Mouse (Mus musculus) kidney, embryonic 15.5 days (tissue): ENCODE measurements at regions not wholly inside any gene's neighbourhood (a gene's known extent, or its start where the extent isn't known, plus 50 kb on each side); places are given as distances from the start of the nearest gene placed in this dataset.
A peak's percentile ranks its signal among the peaks of the same experiment; 100 is the strongest.

Experiments
- ATAC-seq: fragments of 200-750 bp; cut with Nextera tagmentation; replicated peaks from 2 replicates; pipeline ENCODE4 v1.8.0; 2017; ENCODE audit warnings: moderate TSS enrichment; ENCODE audit not compliant: low FRiP score
- H3K27ac ChIP-seq: fragments of 300-500 bp; sonication (generic); 2 replicates; pipeline ENCODE4 v1.5.1; 2015; ENCODE audit warnings: mild to moderate bottlenecking, inconsistent platforms
- H3K27me3 ChIP-seq: fragments of 300-500 bp; sonication (generic); 2 replicates; pipeline ENCODE4 v1.6.1; 2015; ENCODE audit warnings: inconsistent platforms
- H3K36me3 ChIP-seq: fragments of 300-500 bp; sonication (generic); 2 replicates; pipeline ENCODE4 v1.6.1; 2015; ENCODE audit warnings: inconsistent platforms
- H3K4me1 ChIP-seq: fragments of 300-500 bp; sonication (generic); 2 replicates; pipeline ENCODE4 v1.6.1; 2015; ENCODE audit warnings: inconsistent platforms
- H3K4me2 ChIP-seq: fragments of 300-500 bp; sonication (generic); 2 replicates; pipeline ENCODE4 v1.6.1; 2015; ENCODE audit warnings: moderate library complexity, mild to moderate bottlenecking, inconsistent platforms
- H3K4me3 ChIP-seq: fragments of 300-500 bp; sonication (generic); replicated peaks from 2 replicates; pipeline ENCODE4 v1.5.1; 2015; ENCODE audit warnings: mild to moderate bottlenecking, inconsistent platforms
- H3K9ac ChIP-seq: fragments of 300-500 bp; sonication (generic); 2 replicates; pipeline ENCODE4 v1.6.1; 2015; ENCODE audit warnings: mild to moderate bottlenecking, inconsistent platforms
- H3K9me3 ChIP-seq: fragments of 300-500 bp; sonication (generic); replicated peaks from 2 replicates; pipeline ENCODE4 v1.6.1; 2016; ENCODE audit warnings: inconsistent platforms
- whole genome bisulfite sequencing: fragments of 180-500 bp; shearing (Covaris S2); methylation state at CpG from one replicate; pipeline ENCODE4 v1.1.7; 2015; ENCODE audit warnings: mixed read lengths; 5-methylcytosine and 5-hydroxymethylcytosine counted together

DNA sequence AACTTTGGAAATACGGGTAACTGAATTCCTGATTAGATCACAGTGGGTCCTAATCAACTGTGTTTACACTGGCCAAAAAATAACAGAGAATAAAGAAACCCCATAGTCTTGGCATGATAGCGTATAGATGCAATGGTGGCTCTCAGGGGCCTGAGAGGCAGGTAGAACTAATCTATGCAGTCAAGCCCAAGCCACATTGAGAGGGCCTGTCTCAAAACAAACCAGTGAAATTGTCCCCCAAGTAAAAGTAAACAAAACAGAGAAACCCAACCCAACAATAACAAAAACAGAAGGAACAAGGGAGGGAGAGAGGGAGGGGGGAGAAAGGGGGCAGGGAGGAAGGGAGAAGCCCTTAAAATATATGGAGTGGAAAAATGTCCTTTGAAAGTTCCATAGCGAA is 422.2 kb downstream of the Gja1 start:
- ATAC-seq: peak; percentile 80
- H3K9me3 ChIP-seq: no peaks in the 10 kb centered on the region
- no peaks in the 10 kb centered on the region for H3K36me3 ChIP-seq
- H3K4me2 ChIP-seq: no peak overlapping the region
- WGBS: 42% methylated on average over 3 of the region's 3 CpGs
- no peak overlapping the region for H3K4me3 ChIP-seq
- H3K27ac ChIP-seq: no peak overlapping the region
- no peak overlapping the region for H3K9ac ChIP-seq
- peaks cover 14% of the 10 kb centered on the region for H3K4me1 ChIP-seq
- H3K27me3 ChIP-seq: no peaks in the 10 kb centered on the region

DNA sequence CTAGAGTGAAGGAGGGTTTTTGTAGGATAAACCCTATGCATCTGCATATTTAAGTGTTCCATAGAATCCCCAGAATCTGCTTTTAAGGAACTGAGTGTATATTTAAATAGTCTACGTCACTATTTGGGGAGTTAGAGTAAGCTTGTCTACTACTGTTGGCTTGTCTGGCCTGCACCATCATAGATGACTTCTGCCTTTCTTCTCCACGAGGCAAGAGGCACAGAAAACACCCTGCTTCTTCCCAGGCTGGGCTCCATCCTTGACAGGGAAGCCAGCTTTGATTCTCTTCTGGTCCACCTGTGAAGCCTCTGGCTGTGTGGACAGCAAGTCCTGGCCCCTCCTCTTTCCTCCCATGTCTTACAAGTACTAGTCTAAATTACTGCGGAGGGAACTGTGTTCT is 422.6 kb downstream of the Gja1 start:
- ATAC-seq: peak; percentile 66
- Histone ChIP-seq H3K36me3 (no peaks in the 10 kb centered on the region), H3K9me3 (no peaks in the 10 kb centered on the region), H3K27me3 (no peaks in the 10 kb centered on the region), H3K4me1 (peaks cover 14% of the 10 kb centered on the region), H3K9ac (no peak overlapping the region), H3K4me2 (no peak overlapping the region), H3K4me3 (no peak overlapping the region), H3K27ac (no peak overlapping the region)
- WGBS: 34% methylated on average over 3 of the region's 3 CpGs

DNA sequence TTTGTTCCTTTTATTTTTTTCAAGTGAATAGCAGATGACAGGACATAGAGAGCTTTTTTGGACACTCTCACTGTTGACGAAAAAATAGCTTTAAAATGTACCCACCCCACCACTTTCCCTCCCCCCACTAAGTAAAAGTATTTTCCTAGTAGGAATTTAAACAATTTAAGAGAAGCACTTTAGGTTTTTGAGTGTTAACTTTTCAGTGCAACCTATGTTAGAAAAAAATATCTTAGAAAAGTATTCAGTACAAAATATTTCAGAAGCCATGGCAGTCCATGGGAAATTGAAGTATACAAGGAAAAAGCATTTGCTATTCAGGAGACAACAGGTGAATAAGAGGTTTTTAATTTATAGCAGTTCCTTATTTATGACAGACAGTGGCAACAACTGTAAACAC is 431.9 kb downstream of the Gja1 start:
- no peak overlapping the region for H3K27ac ChIP-seq
- 78% methylated on average over 1 of the region's 1 CpGs for WGBS
- no peaks in the 10 kb centered on the region for H3K27me3 ChIP-seq
- no peaks in the 10 kb centered on the region for H3K9me3 ChIP-seq
- H3K36me3 ChIP-seq: no peaks in the 10 kb centered on the region
- H3K4me2 ChIP-seq: no peak overlapping the region
- ATAC-seq: no peak
- H3K4me3 ChIP-seq: no peak overlapping the region
- no peak overlapping the region for H3K9ac ChIP-seq
- H3K4me1 ChIP-seq: no peaks in the 10 kb centered on the region

DNA sequence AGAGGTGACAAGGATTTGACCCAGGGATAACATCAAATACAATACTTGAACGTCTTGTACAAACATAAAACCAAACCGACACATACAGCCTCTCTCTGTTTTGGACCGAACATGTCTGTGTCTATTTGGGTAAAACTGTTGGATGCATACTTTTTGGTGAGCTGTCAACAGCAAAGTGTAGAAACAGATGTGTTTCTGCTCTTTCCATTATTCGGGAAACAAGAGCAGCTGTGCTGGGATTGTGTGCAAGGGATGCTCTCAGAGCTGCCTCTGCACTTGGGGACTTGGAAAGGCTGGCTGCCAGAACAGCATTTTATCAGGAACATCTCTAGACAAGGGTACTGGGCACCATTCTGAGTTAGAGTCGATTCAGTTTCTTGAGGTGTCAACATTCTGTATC is 445.0 kb downstream of the Gja1 start:
- Histone ChIP-seq H3K4me3 (no peak overlapping the region), H3K4me1 (no peaks in the 10 kb centered on the region; the same call in 1 of the 2 replicates), H3K9ac (no peak overlapping the region), H3K27ac (0 out of 2 replicates have a peak overlapping the region, but pooled peaks have one; percentile 18), H3K27me3 (no peaks in the 10 kb centered on the region), H3K4me2 (no peak overlapping the region), H3K36me3 (no peaks in the 10 kb centered on the region), H3K9me3 (no peaks in the 10 kb centered on the region)
- WGBS: 52% methylated on average over 5 of the region's 5 CpGs
- ATAC-seq: no peak

DNA sequence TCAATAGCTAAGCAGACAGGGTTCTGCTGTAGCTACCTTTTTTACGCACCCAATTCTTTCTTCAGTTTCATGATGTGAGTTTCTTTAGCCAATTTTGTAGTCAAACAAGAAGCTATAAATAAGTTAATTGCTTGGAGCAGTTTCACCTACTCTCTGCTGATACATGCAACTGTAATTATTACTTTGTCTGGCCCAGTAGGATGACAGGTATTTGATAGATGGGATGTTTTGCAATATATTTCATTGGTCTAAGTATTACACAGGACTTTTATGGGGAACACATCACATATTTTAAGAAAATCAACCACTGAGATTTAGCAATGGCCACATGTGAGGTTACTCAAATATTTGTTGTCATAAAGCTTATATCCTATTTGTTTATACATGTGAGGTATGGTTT is 454.2 kb downstream of the Gja1 start:
- no peaks in the 10 kb centered on the region for H3K9me3 ChIP-seq
- H3K4me3 ChIP-seq: no peak overlapping the region
- 72% methylated on average over 1 of the region's 1 CpGs for WGBS
- no peak overlapping the region for H3K4me2 ChIP-seq
- no peaks in the 10 kb centered on the region for H3K27me3 ChIP-seq
- no peaks in the 10 kb centered on the region for H3K4me1 ChIP-seq
- H3K27ac ChIP-seq: no peak overlapping the region
- H3K9ac ChIP-seq: no peak overlapping the region
- no peaks in the 10 kb centered on the region for H3K36me3 ChIP-seq
- ATAC-seq: no peak

DNA sequence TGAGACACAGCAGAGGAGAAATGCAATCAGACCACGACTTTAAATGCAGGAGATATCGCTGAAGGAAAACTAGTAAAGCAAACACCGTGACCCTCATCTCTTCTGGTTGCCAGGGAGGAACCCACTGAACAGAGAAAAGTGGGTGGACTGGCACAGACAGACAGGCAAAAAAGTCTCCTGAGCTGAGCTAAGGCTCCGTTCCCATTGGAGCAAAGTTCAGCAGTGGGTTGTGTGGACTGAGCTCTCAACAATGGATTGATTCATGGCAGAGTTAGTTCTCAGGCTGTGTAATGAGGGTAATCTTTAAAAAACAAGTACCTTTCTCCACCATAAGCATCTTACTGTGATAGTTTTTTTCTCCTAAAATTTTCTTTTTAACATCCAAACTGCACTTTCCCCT is 454.8 kb downstream of the Gja1 start:
- H3K4me3 ChIP-seq: no peak overlapping the region
- no peak overlapping the region for H3K27ac ChIP-seq
- 77% methylated on average over 4 of the region's 4 CpGs for WGBS
- H3K9ac ChIP-seq: no peak overlapping the region
- no peaks in the 10 kb centered on the region for H3K27me3 ChIP-seq
- H3K36me3 ChIP-seq: no peaks in the 10 kb centered on the region
- 0 out of 2 replicates have a peak, but pooled peaks have one; percentile 36 for ATAC-seq
- H3K4me2 ChIP-seq: no peak overlapping the region
- H3K4me1 ChIP-seq: no peaks in the 10 kb centered on the region
- H3K9me3 ChIP-seq: no peaks in the 10 kb centered on the region

DNA sequence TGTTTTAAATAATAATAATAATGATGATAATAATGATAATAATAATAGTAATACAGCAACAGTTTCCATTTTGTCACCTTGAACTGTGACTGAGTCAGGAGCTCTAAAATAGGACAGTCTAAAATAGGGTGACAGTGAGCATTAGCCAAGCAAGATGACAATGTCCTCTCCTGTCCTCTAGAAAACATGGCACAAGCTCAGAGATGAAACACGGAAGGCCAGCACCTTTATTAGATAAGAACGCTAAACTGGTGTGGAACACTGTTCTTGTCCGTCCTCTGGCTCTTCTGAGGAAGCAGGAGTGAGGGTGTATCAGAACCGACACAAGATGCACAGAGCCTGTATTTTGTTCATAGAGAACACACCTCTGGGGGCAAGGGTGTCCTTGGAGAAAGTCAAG is 459.0 kb downstream of the Gja1 start:
- ATAC-seq: no peak
- Histone ChIP-seq H3K4me1 (no peaks in the 10 kb centered on the region), H3K27me3 (no peaks in the 10 kb centered on the region), H3K27ac (no peak overlapping the region), H3K9ac (no peak overlapping the region), H3K9me3 (no peaks in the 10 kb centered on the region), H3K36me3 (no peaks in the 10 kb centered on the region), H3K4me3 (no peak overlapping the region), H3K4me2 (no peak overlapping the region)
- 93% methylated on average over 4 of the region's 4 CpGs for WGBS

DNA sequence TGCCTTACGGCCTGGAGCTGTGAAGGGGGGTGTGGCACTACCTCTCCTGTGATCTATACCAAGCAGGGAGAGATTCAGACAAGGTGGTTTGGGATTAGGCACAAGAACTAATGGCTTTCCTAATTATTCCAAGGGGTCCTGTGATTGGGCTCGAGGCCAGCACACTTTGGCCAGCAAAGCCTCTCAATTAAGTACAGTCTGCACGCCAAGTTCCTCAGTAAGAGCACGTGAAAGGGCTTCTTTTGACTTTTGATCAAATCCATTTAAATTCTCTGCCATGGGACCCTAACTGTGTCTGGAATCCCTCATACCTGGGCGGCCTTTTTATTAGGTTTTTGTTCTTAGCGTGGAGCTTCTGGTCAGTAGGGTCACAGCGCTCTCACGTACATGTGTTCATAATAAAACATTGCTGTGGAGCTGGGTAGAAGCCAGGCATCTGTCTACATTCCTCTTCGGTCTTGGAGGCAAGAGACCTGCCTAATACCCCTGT is 461.9 kb downstream of the Gja1 start:
- WGBS: 56% methylated on average over 9 of the region's 9 CpGs
- no peaks in the 10 kb centered on the region for H3K27me3 ChIP-seq
- no peak overlapping the region for H3K4me3 ChIP-seq
- H3K4me1 ChIP-seq: no peaks in the 10 kb centered on the region
- no peak for ATAC-seq
- H3K4me2 ChIP-seq: no peak overlapping the region
- no peak overlapping the region for H3K27ac ChIP-seq
- H3K36me3 ChIP-seq: no peaks in the 10 kb centered on the region
- no peaks in the 10 kb centered on the region for H3K9me3 ChIP-seq
- no peak overlapping the region for H3K9ac ChIP-seq

DNA sequence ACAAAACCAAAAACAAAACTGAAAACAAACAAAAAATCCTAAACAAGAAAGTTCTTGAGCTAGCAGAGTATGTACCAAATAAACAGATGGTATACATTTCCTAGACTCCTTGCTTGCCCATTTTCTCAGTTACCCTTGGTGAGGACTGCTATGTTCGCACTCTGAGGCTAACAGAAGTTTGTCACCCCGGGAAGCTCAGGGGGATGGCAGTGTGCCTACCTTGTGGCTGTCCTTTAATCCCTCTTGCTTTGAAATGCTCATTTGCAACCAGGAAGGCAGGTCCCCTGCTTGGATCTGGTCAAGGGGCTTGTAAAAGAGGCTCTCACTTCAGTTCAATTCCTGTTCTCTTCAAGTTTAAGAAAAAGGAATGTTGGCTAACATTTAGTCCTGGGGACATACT is 462.4 kb downstream of the Gja1 start:
- no peaks in the 10 kb centered on the region for H3K4me1 ChIP-seq
- no peaks in the 10 kb centered on the region for H3K9me3 ChIP-seq
- WGBS: 47% methylated on average over 2 of the region's 2 CpGs

DNA sequence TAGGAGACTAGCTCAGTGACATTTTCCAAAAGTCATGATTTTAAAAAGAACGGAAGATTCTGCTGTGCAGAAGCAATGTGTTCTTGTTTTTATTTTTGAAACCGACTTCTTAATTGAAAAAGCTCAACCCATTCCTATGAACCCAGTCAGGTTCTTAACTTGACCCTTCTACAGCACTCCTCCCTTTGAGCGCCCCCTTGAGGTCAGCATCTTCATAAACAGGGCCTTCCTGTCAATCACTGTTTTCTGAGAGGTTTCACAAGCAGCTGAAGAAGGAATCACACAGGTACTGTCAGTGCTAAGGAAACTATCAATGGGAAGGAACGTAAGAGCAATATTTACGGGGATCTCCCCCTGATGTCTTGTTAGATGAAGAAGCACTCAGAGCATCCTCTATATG is 463.6 kb downstream of the Gja1 start:
- Histone ChIP-seq H3K4me1 (no peaks in the 10 kb centered on the region), H3K9ac (no peak overlapping the region), H3K4me2 (no peak overlapping the region), H3K9me3 (no peaks in the 10 kb centered on the region), H3K36me3 (no peaks in the 10 kb centered on the region), H3K27ac (no peak overlapping the region), H3K4me3 (no peak overlapping the region), H3K27me3 (no peaks in the 10 kb centered on the region)
- ATAC-seq: no peak
- WGBS: 74% methylated on average over 5 of the region's 5 CpGs

More for the DNA sequence above, 462.4 kb downstream of the Gja1 start:
- no peak overlapping the region for H3K4me3 ChIP-seq
- H3K4me2 ChIP-seq: no peak overlapping the region
- H3K27ac ChIP-seq: no peak overlapping the region
- H3K36me3 ChIP-seq: no peaks in the 10 kb centered on the region
- ATAC-seq: no peak
- H3K9ac ChIP-seq: no peak overlapping the region
- H3K27me3 ChIP-seq: no peaks in the 10 kb centered on the region

DNA sequence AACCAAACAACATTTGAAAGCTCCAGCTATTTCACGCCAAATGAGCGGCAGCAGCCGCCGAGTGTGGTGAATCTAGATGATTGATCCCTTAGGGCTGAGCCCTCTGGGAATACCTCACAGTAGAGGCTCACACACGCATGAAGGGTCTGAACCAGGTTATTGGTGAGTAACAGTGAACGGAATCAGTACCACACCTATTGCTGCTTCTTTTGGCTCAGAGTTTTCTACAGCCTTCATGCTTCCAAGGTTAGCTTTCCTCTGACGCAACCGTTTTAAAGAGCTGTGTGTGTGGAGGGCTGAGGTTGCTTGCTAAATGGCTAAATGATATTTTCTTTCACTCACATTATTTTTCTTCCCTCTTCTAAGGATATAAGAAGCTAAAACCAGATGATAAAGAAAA is 464.4 kb downstream of the Gja1 start:
- WGBS: 68% methylated on average over 8 of the region's 8 CpGs
- Histone ChIP-seq H3K4me1 (no peaks in the 10 kb centered on the region), H3K27me3 (no peaks in the 10 kb centered on the region), H3K4me3 (no peak overlapping the region), H3K9ac (no peak overlapping the region), H3K27ac (no peak overlapping the region), H3K4me2 (no peak overlapping the region), H3K9me3 (no peaks in the 10 kb centered on the region), H3K36me3 (no peaks in the 10 kb centered on the region)
- no peak for ATAC-seq

DNA sequence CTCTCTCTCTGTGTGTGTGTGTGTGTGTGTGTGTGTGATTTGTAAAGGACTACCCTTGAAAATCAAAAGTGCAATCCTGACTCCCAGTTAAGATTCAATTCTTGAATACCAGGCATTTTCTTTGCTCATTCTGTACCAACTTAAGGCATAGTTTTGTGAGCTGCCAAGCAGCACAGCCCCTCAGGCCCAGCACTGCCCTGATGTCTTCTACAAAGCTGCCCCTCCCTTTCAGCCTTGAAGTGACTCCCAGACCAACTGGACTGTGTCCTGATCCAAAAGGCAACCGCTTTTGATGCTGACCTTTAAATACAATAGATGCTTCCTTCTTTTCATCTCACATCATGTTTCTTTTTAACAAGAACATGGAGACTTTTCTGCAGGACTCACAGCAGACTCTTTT is 464.8 kb downstream of the Gja1 start:
- no peaks in the 10 kb centered on the region for H3K36me3 ChIP-seq
- WGBS: 61% methylated on average over 1 of the region's 1 CpGs
- no peak overlapping the region for H3K9ac ChIP-seq
- H3K27me3 ChIP-seq: no peaks in the 10 kb centered on the region
- no peak overlapping the region for H3K4me3 ChIP-seq
- H3K9me3 ChIP-seq: no peaks in the 10 kb centered on the region
- no peaks in the 10 kb centered on the region for H3K4me1 ChIP-seq
- no peak for ATAC-seq
- no peak overlapping the region for H3K4me2 ChIP-seq
- H3K27ac ChIP-seq: no peak overlapping the region

DNA sequence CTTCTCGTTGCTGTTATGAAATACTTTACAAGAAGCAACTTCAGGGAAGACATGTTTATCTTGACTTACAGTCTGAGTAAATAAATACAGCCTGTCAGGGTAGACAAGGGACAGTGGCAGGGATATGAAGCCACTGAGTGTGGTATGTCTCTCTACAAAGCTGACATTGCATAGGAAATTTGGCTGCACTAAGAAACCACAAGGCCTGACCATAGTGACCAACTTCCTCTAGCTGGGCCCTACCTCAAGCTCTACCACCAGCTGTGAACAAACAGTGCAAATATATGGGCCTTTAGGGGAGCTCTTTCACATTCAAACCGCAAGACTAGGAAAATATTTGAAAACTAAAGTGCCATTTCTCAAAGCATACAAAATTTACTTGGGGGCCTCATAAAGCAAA is 475.4 kb downstream of the Gja1 start:
- H3K27me3 ChIP-seq: no peaks in the 10 kb centered on the region
- no peaks in the 10 kb centered on the region for H3K9me3 ChIP-seq
- no peak overlapping the region for H3K27ac ChIP-seq
- 0 out of 2 replicates have a peak, but pooled peaks cover 5% of the 10 kb centered on the region for H3K4me1 ChIP-seq
- ATAC-seq: no peak
- no peak overlapping the region for H3K4me2 ChIP-seq
- no peaks in the 10 kb centered on the region for H3K36me3 ChIP-seq
- H3K4me3 ChIP-seq: no peak overlapping the region
- H3K9ac ChIP-seq: no peak overlapping the region
- 61% methylated on average over 2 of the region's 2 CpGs for WGBS
